Mouse (Mus musculus): ENCODE measurements around the gene Ccdc80.

GRCm38 (mm10) chr16:45079322-45079721 lies 13.9 kb upstream of the Ccdc80 start:
- TF ChIP-seq TCF12 (IDR thresholded peaks at IDR 0.05; ENCODE audit: insufficient read depth, poor library complexity, severe bottlenecking): no peak
- TF ChIP-seq USF1 (IDR thresholded peaks at IDR 0.05; ENCODE audit: low read depth): no peak
- TF ChIP-seq POLR2AphosphoS2 (IDR thresholded peaks at IDR 0.05; ENCODE audit: insufficient read length, low read depth): no peak
- no peak for TF ChIP-seq POLR2A (IDR thresholded peaks at IDR 0.05; ENCODE audit: insufficient read length, low read depth)
- TF ChIP-seq MAX (IDR thresholded peaks at IDR 0.05; ENCODE audit: low read depth): no peak
- no peak for TF ChIP-seq MYOG (IDR thresholded peaks at IDR 0.05; ENCODE audit: control insufficient read depth in 1 of 3, insufficient read depth in 1 of 3, insufficient read length in 2 of 3, low read depth in 2 of 3)
- no peak for TF ChIP-seq CEBPB (IDR thresholded peaks at IDR 0.05; ENCODE audit: insufficient read depth, poor library complexity, severe bottlenecking)
- TF ChIP-seq E2F4 (IDR thresholded peaks at IDR 0.05; ENCODE audit: insufficient read depth): no peak
- TF ChIP-seq TCF3 (IDR thresholded peaks at IDR 0.05; ENCODE audit: insufficient read length, low read depth): no peak
- no peak for TF ChIP-seq SRF (IDR thresholded peaks at IDR 0.05; ENCODE audit: control insufficient read depth, insufficient read length, low read depth)

All from myocyte (in vitro differentiated cells).